Mouse (Mus musculus): ENCODE measurements around the gene Rpl31.

The Rpl31 gene

GRCm38 (mm10) chr1:39368267-39368841 is 712 bp downstream of the Rpl31 start:
- no peak for DNase-seq

GRCm38 (mm10) chr1:39370431-39370830 is 2.8 kb downstream of the Rpl31 start:
- DNase-seq: no peak

- DNase-seq: no peak
Observed at GRCm38 (mm10) chr1:39372220-39372843, 4.7 kb downstream of the Rpl31 start.

- no peak for DNase-seq
Observed at GRCm38 (mm10) chr1:39373378-39373777, 5.7 kb downstream of the Rpl31 start.

- no peak for DNase-seq
Observed at GRCm38 (mm10) chr1:39374231-39374809, 6.7 kb downstream of the Rpl31 start.

- no peak for DNase-seq
Observed at GRCm38 (mm10) chr1:39376121-39376520, 8.5 kb downstream of the Rpl31 start.

- DNase-seq: no peak
Observed at GRCm38 (mm10) chr1:39376726-39377240, 9.1 kb downstream of the Rpl31 start.

- DNase-seq: no peak
Observed at GRCm38 (mm10) chr1:39378540-39378939, 10.9 kb downstream of the Rpl31 start.

GRCm38 (mm10) chr1:39379021-39379420 is 11.4 kb downstream of the Rpl31 start:
- no peak for DNase-seq

- DNase-seq: no peak
Observed at GRCm38 (mm10) chr1:39381017-39381416, 13.4 kb downstream of the Rpl31 start.

- no peak for DNase-seq
Observed at GRCm38 (mm10) chr1:39384914-39385313, 17.3 kb downstream of the Rpl31 start.

GRCm38 (mm10) chr1:39386456-39386855 is 18.8 kb downstream of the Rpl31 start:
- no peak for DNase-seq

GRCm38 (mm10) chr1:39387497-39387896 is 19.9 kb downstream of the Rpl31 start:
- no peak for DNase-seq

- no peak for DNase-seq
Observed at GRCm38 (mm10) chr1:39388163-39388562, 20.5 kb downstream of the Rpl31 start.

GRCm38 (mm10) chr1:39389338-39389737 is 21.7 kb downstream of the Rpl31 start:
- no peak for DNase-seq

- DNase-seq: no peak
Observed at GRCm38 (mm10) chr1:39391652-39392051, 24.0 kb downstream of the Rpl31 start.

- peak; percentile 80 for DNase-seq
Observed at GRCm38 (mm10) chr1:39392189-39392588, 24.5 kb downstream of the Rpl31 start.

- peak; percentile 52 to 69 for DNase-seq
Observed at GRCm38 (mm10) chr1:39393217-39393867, 25.7 kb downstream of the Rpl31 start.

GRCm38 (mm10) chr1:39394096-39394495 is 26.5 kb downstream of the Rpl31 start:
- no peak for DNase-seq

GRCm38 (mm10) chr1:39394650-39395049 is 27.0 kb downstream of the Rpl31 start:
- no peak for DNase-seq

- no peak for DNase-seq
Observed at GRCm38 (mm10) chr1:39396347-39396746, 28.7 kb downstream of the Rpl31 start.

- no peak for DNase-seq
Observed at GRCm38 (mm10) chr1:39398284-39398683, 30.6 kb downstream of the Rpl31 start.

- DNase-seq: peak; percentile 58 to 74
Observed at GRCm38 (mm10) chr1:39399228-39399627, 31.6 kb downstream of the Rpl31 start.

GRCm38 (mm10) chr1:39400173-39400572 is 32.5 kb downstream of the Rpl31 start:
- no peak for DNase-seq
